Mouse (Mus musculus) heart, postnatal 4 days (tissue): Measurements from ENCODE around the gene Heatr6. TPM values are rescaled to one million over a fixed set of nuclear protein-coding genes. Genes with fewer than 3 reads are reported as not detected.

Source experiments
- DNase-seq: peaks from one replicate; pipeline ENCODE4 v3.0.0; 2021
- total RNA-seq, 2 experiments: library from RNA; stranded (reverse); gene quantifications; 2 replicates each; pipeline ENCODE4 v1.2.3; 2021

Gene Heatr6
- 1 to 10 TPM; 8.3 to 8.7 TPM for total RNA-seq

DNA sequence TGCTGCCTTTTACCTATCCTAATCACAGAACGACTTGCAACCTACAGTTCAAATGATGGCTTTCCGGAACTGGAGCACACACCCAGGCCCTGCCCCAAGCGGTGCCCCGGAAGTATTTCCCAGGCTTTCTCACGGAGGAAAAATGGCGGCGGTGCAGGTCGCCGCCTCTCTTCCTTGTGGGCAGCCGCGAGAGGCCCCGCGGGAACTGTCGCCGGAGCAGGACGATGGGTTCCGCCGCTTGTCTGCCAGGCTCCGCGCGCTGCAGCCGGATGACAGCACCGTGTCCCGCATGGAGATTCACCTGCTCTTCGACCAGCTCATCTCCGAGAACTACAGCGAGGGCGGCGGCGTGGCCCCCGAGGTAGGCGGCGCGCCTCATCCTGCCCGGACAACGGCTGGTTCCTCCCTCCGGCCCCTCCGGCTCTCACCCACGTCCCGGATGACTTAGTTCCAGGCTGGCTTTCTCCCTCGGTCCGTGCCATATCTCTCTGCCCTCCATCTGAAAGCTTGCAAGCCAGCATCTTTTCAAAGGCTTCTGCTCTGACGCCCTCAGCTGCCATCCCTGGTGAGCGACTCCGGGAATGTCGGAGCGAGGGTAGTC lies at the start of gene Heatr6:
Heatr6 (plus strand) TSS at position 116 of the 601 bp plus-strand sequence.
- DNase-seq = peak; percentile 93

- no peak for DNase-seq
These were observed 49.8 kb upstream of the Heatr6 start, which contains the start of gene Wfdc17 for GRCm38 (mm10) chr11:83703705-83704104. TSS of gene Wfdc17 (plus strand) at chr11:83703991.

DNA sequence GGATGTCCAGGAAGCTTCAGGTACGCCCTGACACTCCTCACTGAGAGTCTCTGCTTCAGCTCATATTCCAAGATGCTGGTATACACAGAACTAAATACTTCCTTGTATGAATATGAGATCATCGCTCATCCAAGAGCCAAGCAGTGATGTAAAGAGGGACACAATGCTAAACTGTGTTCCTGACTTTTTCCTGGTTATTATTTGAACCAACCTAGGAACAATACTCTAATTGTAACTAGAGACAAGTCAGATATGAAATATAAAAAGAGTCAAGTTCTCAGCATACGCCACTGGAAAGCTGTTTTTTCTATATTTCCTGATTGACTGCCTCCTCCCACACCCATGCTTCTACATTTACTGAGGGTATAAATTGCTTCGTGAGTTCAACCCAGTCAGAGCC lies 44.8 kb upstream of the Heatr6 start, which contains the start of gene Wfdc18:
Wfdc18 (plus strand) TSS at position 301 of the 400 bp plus-strand sequence.
- no peak for DNase-seq

DNA sequence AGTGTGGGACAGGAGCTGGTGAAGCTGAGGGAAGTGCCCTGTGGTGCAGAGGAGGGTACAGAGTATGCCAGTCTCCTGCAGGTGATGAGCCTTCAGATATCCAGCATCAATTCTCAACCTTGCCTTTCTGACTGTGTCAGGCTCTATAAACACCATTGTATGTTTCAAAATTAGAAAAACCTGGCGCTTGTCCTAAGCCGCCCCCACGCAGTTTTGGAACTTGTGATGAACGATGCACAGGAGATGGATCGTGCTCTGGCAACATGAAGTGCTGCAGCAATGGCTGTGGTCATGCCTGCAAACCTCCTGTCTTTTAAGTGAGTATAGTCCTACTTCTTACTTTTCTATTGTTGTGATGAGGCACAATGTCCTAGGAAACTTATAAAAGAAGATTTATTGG lies 43.8 kb upstream of the Heatr6 start:
- DNase-seq = no peak

DNA sequence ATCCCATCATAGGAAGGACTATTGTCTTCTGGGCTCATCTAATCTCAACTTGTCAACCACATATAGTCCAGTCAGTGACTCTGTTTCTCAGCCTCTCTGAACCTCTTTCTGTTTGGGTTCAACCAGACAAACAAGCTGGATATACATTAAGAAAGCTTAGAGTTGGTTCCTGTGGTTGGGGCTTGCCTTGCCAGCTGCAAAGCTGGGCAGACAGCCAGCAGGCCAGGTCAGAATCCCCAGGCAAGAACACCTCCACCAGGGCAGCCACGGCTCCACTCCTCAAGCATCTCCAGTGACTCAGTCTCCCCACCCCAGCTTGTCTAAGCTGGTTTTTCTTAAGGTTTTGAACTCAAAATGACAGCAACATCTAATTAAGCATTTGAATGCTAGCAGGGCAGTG lies 40.8 kb upstream of the Heatr6 start:
- no peak for DNase-seq

- DNase-seq = no peak
These were observed 39.6 kb upstream of the Heatr6 start for GRCm38 (mm10) chr11:83713925-83714324.

DNA sequence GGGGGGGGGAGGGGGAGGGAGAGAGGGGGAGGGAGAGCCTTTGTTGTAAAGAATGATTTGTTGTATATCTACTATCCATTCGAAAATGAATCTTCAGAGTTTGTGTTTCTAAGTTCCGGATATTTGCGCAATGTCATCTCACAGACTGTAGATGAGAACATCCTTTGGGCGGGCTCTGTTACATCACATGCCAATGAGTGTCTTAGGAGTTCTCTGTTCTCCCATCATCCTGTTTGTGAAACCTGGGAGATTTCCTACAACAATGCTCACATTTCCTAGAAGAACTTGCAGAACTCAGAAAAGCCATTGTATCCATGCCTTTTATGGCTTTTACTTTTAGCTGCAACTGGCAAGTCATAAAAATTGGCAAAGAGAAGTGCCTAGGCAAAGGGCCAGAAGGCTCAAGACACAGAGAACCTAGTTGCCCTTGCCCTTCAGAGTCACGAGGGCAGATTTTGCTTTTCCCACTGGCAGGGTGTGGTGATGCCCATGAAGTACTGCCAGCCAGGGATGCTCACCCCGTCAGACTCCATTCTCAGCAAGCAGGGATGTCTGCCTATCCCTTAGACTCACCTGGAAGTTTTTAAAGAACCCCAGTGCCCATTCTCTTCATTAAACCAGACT lies 36.3 kb upstream of the Heatr6 start:
- no peak for DNase-seq

DNA sequence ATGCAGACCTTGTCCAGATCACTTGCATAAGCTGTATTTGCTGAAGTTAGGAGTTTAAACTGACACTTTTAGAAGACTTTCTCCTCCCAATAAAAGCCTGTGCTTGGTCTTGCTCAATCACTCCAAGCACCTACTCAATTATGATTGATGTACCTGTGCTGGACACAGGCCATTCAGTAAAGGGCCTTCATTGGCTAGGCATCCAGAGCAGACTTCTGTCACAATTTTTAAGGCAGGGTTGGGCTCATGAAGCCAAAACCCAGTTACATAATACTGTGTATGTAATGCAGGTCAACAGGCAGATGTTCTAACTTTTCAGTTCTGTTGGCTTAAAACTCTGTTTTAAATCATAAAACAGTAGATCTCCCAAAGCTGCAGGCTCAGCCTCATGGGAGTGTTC lies 32.7 kb upstream of the Heatr6 start:
- no peak for DNase-seq

GRCm38 (mm10) chr11:83728757-83729432 lies 24.6 kb upstream of the Heatr6 start:
- DNase-seq = no peak

- DNase-seq = no peak
These were observed 22.4 kb upstream of the Heatr6 start for GRCm38 (mm10) chr11:83731116-83731515.

DNA sequence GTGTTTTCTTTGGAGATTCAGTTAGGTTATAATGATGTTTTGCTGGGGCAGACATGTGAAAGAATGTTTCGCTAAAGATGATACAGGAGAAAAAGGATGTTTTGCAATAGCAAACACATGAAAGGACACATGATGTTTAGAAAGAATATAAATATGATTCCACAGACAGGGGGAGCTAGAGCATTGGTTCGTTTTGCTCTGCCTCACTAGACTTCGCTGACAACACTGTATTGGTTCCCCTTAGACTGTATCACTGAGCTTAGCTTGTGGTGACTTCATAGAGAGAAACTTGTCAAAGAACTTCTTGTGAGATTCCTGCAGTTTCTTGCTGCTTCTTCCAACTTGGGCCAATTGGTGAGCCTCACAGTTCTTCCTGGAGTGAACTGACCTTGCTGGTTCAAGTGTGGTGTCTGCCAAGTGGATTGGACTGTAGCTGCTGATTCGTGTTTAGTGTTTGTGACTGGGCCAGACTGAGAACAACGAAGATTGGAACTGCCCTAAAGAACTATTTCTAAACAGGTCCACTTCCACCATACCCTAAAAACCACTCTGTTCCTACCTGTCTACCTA lies 20.3 kb upstream of the Heatr6 start:
- no peak for DNase-seq

GRCm38 (mm10) chr11:83734215-83734614 lies 19.3 kb upstream of the Heatr6 start:
- DNase-seq = no peak

DNA sequence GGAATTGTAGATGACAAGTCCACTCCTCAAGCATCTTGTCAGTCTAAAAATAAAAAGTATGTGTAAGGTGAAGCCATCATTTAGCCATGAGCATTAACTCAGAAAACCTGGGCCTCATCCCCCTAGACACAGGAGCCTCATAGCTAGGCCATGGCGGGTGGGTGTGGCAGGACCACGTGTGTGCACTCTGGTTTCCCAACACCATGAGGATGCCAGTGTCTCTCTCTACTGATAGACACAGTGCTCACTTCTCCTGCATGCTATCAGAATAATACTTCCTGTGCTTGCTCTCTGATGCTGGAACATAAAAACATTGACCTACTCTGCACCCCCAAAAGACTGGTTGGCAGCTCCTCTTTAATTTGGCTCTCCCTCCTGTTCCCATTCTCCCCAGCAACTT lies 17.6 kb upstream of the Heatr6 start:
- DNase-seq = no peak

DNA sequence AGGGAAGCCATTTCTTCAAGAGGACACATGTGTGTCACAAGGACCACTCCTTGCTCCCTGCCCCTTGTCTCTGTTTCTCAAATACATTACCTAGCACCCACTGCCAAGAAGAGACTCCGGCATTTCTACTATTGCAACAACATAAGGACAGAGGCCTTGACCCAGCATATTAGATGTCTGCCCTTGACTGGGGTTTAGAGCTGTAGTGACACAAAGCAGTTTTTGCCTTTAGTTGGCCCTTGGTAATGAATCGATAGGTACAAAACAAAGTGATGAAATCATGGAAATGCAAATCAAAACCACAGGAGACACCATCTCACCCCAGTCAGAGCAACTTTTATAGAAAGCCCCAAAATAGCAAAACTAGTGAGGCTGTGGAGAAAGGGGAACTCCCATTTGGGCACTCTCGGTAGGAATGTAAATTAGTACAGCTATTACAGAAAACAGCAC lies 16.4 kb upstream of the Heatr6 start:
- DNase-seq = no peak

GRCm38 (mm10) chr11:83739241-83739640 lies 14.3 kb upstream of the Heatr6 start:
- DNase-seq = peak; percentile 88

DNA sequence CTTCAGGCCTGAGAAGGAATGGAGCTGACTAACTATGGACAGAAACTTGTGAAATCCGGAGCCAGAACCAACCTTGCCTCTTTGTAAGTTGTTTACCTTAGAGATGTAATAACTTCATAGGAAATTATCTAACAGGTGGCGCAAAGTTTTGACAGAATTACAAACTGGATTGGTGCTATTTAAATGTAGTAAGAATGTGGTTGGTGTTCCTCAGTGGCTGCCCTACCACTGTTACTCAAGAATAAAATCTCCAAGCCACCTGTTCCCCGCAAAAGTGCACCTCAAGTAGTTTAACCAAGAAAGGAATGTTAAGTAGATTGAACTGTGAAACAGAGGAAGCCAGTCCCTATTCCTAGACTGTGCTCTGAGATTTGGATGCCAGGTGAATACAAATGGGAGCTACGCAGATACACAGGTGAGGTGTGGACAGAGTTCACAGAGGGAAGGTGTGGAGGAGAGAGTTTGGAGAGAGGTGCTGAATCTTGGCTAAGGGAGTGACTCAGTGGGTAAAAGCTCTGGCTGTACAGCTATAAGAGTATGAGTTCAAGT lies 13.0 kb upstream of the Heatr6 start:
- no peak for DNase-seq

DNA sequence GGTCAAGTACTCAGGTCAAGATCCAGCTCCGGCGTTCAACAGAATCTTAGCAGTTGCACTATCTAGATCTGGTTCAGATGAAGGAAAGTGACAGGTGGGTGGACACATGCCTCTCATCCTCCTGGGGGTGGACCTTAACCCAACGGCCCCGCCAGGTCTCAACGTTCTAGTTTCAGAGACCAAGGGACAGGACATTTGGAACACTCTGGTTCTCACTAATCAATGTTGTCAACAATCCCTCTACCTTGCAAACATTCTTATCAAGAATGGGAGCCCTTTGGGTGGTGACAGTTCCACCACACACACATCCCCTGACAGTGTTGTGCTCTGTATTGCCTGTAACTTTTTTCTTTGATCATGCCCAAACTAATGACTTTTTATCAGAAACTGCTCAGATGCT lies 11.7 kb upstream of the Heatr6 start:
- DNase-seq = no peak

DNA sequence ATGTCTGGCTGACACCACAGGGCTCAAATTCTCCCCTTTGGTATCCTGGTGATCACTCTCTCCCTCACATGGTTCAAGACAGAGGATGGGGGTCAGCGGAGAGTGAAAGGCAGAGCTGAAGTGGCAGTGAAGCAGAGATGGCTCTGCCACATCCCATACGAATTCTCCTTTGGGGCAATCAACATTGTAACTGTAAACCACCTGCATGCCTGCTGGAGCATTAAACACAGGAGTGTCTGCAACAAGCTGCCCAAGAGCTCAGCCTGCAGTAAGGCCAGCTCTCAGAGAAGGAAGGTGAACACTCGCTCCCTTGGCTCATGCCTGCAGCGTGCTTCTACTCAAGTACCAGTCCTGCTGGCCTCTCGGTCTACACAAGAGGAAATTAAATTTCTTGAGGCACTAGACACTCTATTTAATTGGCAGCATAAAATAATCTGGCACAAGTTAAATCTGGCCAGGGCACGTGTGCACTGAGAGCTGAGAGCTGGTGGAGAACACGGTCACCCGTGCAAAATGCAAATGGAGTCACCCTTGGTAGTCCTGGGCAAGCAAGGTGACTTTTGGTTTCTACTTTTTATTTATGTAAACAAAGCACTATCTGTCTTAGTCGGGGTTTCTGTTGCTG lies 10.7 kb upstream of the Heatr6 start:
- DNase-seq = no peak

- DNase-seq = no peak
These were observed 10.0 kb upstream of the Heatr6 start for GRCm38 (mm10) chr11:83743525-83743924.

GRCm38 (mm10) chr11:83746152-83746551 lies 7.3 kb upstream of the Heatr6 start:
- DNase-seq = no peak

- DNase-seq = no peak
These were observed 6.8 kb upstream of the Heatr6 start, which contains the start of gene Wfdc21 for GRCm38 (mm10) chr11:83746681-83747080. TSS of gene Wfdc21 (plus strand) at chr11:83746940.
